Mouse (Mus musculus) C2C12 (cell line): ENCODE data around the gene Kbtbd12.

Source experiments
- CEBPB ChIP-seq: IDR thresholded peaks from one replicate; pipeline ENCODE4 v1.6.1; 2011; ENCODE audit warnings: low read depth, mild to moderate bottlenecking, control low read depth, moderate library complexity
- CTCF ChIP-seq: IDR thresholded peaks from one replicate; pipeline ENCODE4 v1.5.1; 2011; ENCODE audit not compliant: control insufficient read depth, insufficient read depth, insufficient read length
- FOSL1 ChIP-seq: IDR thresholded peaks from one replicate; pipeline ENCODE4 v1.8.0; 2011; ENCODE audit warnings: mild to moderate bottlenecking, low read length; ENCODE audit not compliant: poor library complexity, insufficient read depth, severe bottlenecking
- MAX ChIP-seq: IDR thresholded peaks from one replicate; pipeline ENCODE4 v1.6.1; 2011; ENCODE audit warnings: mild to moderate bottlenecking, control low read depth
- MYOD1 ChIP-seq: IDR thresholded peaks from one replicate; pipeline ENCODE4 v1.6.1; 2011; ENCODE audit warnings: low read depth; ENCODE audit not compliant: control insufficient read depth, insufficient read length
- MYOG ChIP-seq: IDR thresholded peaks from one replicate; pipeline ENCODE4 v1.6.1; 2011; ENCODE audit not compliant: control insufficient read depth, insufficient read length; ENCODE audit errors: extremely low read depth
- USF1 ChIP-seq: IDR thresholded peaks from one replicate; pipeline ENCODE4 v1.6.1; 2011; ENCODE audit warnings: low read depth, mild to moderate bottlenecking, control low read depth, moderate library complexity

- TF ChIP-seq CTCF (no peak), MYOG (no peak), MYOD1 (no peak), CEBPB (no peak), USF1 (no peak), MAX (no peak), FOSL1 (no peak)
Measured at GRCm38 (mm10) chr6:88560156-88560555, 77.6 kb downstream of the Kbtbd12 start.
